Mouse (Mus musculus) testis, adult 2 months (tissue): Measurements from ENCODE around the gene Ncapd2. TPM values are rescaled to one million over a fixed set of nuclear protein-coding genes. Genes with fewer than 3 reads are reported as not detected.

Experiments
- H3K27ac ChIP-seq: fragments of 200-500 bp; 2 replicates; pipeline ENCODE4 v1.5.1; 2012; ENCODE audit warnings: low read depth, low read length; ENCODE audit not compliant: control insufficient read depth, insufficient read depth
- H3K27me3 ChIP-seq: fragments of 200-500 bp; 2 replicates; pipeline ENCODE4 v1.6.1; 2012; ENCODE audit warnings: mild to moderate bottlenecking, low read length, moderate library complexity; ENCODE audit not compliant: control insufficient read depth, insufficient read depth
- H3K36me3 ChIP-seq: fragments of 200-500 bp; 2 replicates; pipeline ENCODE4 v1.6.1; 2012; ENCODE audit warnings: mild to moderate bottlenecking, low read length; ENCODE audit not compliant: control insufficient read depth, insufficient read depth
- H3K4me1 ChIP-seq: fragments of 200-500 bp; 2 replicates; pipeline ENCODE4 v1.6.1; 2012; ENCODE audit warnings: low read length; ENCODE audit not compliant: control insufficient read depth, insufficient read depth
- H3K4me3 ChIP-seq: fragments of 200-500 bp; 2 replicates; pipeline ENCODE4 v1.5.1; 2012; ENCODE audit warnings: low read depth, mild to moderate bottlenecking, low read length, moderate library complexity, mixed read lengths; ENCODE audit not compliant: control insufficient read depth
- CTCF ChIP-seq: fragments of 200-500 bp; IDR thresholded peaks from 2 replicates; pipeline ENCODE4 v1.5.1; 2012; ENCODE audit warnings: low read depth, mild to moderate bottlenecking, inconsistent platforms, low read length, moderate library complexity; ENCODE audit not compliant: control insufficient read depth, insufficient read depth, insufficient replicate concordance
- POLR2A ChIP-seq: fragments of 200-500 bp; IDR thresholded peaks from 2 replicates; pipeline ENCODE4 v1.6.1; 2012; ENCODE audit warnings: low read depth, mild to moderate bottlenecking, inconsistent platforms, low read length, moderate library complexity; ENCODE audit not compliant: control insufficient read depth
- polyA plus RNA-seq: library from polyadenylated mRNA; depleted of rRNA; stranded (reverse); fragments of >200 nt; gene quantifications from 2 replicates; pipeline ENCODE4 v1.2.3, GENCODE M21; 2012

Gene Ncapd2
- polyA plus RNA-seq, 1 experiment, result 100 TPM

DNA sequence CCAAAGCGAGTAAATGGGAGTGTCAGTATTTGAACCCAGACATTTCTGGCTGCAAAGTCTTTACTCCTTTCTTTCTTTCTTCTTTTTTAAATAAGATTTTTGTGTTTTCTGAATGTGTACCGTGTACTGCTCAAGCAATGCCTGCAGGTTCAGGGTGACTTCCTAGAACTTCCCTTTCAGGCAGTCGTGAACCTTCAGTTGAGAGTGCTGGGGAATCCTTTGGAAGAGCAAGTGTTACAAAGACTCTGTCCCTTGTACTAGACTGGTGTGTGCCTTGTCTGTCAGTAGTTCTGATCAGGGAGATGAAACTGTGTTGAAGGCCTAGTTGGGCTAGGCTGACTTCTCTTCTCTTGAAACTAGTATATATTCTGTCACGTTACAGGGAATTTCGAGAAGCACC, 1.3 kb upstream of the Ncapd2 start:
- Histone ChIP-seq H3K27ac (peak overlapping the region; percentile 97), H3K4me3 (peak overlapping the region; percentile 89), H3K27me3 (no peaks in the 10 kb centered on the region), H3K4me1 (no peaks in the 10 kb centered on the region), H3K36me3 (no peaks in the 10 kb centered on the region; the same call in 1 of the 2 replicates)
- no peak for TF ChIP-seq CTCF
- TF ChIP-seq POLR2A, result no peak

DNA sequence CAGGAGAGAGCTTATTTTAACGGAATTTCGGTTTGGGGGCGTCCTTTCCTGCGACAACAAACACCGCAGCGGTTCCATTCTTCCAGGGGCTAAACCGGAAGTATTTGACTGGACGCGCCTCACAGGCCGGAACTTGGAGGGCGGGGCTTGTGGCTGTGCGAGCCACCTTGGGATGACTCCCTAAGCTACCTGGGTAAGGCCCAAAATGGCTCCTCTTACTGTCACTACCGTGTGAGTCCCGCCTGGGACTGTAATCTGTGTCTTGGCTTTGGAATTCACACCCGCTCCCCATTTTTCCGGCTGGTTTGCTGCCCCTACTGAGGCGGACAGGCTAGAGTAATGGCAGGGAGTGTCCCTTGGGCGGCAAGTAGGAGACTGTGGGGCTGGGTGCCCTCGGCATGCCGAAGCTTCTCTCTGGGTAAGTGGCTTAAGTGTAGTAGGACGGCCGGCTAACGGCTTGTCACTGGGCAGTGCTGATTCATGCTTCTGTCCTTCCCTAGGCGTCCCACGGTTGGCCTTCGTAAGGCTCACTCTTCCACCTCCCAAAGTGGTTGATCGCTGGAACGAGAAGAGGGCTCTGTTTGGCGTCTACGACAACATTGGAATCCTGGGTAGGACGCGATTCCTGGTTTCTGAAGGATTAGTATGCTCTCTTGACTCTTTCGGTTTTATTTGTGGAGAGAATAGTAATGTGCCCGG, 664 bp upstream of the Ncapd2 start:
- TF ChIP-seq POLR2A (peak; percentile 4; the same call in 1 of the 2 replicates), CTCF (no peak)
- Histone ChIP-seq H3K36me3 (peaks cover under 1% of the 10 kb centered on the region), H3K27me3 (no peaks in the 10 kb centered on the region), H3K4me1 (no peaks in the 10 kb centered on the region), H3K27ac (peak overlapping the region; percentile 97), H3K4me3 (peak overlapping the region; percentile 89)

- H3K36me3 ChIP-seq, result peaks cover 1% of the 10 kb centered on the region
- H3K4me3 ChIP-seq, result peak overlapping the region; percentile 89
- peak overlapping the region; percentile 84; the same call in 1 of the 2 replicates for H3K27ac ChIP-seq
- H3K4me1 ChIP-seq, result no peaks in the 10 kb centered on the region
- no peaks in the 10 kb centered on the region for H3K27me3 ChIP-seq
- no peak for TF ChIP-seq POLR2A
- TF ChIP-seq CTCF, result no peak
Observed at GRCm38 (mm10) chr6:125190816-125191215, 685 bp downstream of the Ncapd2 start.

DNA sequence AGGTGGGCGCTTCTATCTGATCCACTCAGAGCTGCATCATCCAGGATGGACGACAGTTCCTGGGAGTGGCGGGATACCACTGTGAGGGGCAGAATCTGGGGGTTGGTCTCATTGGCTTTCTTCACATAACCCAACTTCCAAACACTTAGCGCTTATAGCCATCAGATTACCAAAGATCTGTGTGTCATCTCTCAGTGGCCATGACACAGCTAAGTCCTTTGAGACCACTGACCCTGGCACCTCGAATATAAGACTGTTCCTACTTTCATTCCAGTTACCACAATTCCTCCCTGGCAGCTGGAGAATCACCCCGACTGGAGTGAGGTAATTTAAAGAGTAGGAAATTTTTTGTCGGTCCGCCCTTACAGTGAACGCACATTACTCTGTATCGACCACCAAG, 5.3 kb downstream of the Ncapd2 start:
- no peak for TF ChIP-seq POLR2A
- TF ChIP-seq CTCF, result no peak
- Histone ChIP-seq H3K4me3 (no peak overlapping the region), H3K4me1 (no peaks in the 10 kb centered on the region), H3K36me3 (peaks cover 4% of the 10 kb centered on the region), H3K27ac (no peak overlapping the region), H3K27me3 (no peaks in the 10 kb centered on the region)

DNA sequence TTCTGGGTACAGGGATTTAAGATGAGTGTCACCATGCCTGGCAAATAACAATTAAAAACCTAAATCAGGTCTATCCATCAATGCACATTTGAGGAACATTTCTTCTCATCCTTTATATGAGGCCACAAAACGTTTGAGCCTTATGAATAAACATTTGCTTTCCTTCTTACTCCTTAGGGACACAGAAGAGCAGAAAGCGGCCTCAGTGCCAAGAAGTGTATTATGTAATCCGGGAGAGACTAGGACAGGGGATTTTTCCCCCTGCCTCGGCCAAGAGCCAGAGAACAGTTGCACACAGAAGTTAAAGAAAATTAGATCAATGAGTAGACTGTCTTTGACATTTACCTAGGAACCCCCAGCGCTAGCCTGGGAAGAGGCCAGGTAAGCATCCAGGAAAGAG, 9.4 kb downstream of the Ncapd2 start:
- H3K4me3 ChIP-seq, result no peak overlapping the region
- no peaks in the 10 kb centered on the region for H3K4me1 ChIP-seq
- H3K36me3 ChIP-seq, result peaks cover 8% of the 10 kb centered on the region
- H3K27ac ChIP-seq, result no peak overlapping the region
- TF ChIP-seq CTCF, result no peak
- TF ChIP-seq POLR2A, result no peak
- no peaks in the 10 kb centered on the region for H3K27me3 ChIP-seq

- no peaks in the 10 kb centered on the region for H3K27me3 ChIP-seq
- TF ChIP-seq POLR2A (no peak), CTCF (no peak)
- H3K4me3 ChIP-seq, result no peak overlapping the region
- H3K27ac ChIP-seq, result no peak overlapping the region
- H3K36me3 ChIP-seq, result peaks cover 7% of the 10 kb centered on the region
- no peaks in the 10 kb centered on the region for H3K4me1 ChIP-seq
Observed at GRCm38 (mm10) chr6:125179601-125180000, 11.9 kb downstream of the Ncapd2 start.

- H3K4me3 ChIP-seq, result no peak overlapping the region
- H3K36me3 ChIP-seq, result peaks cover 11% of the 10 kb centered on the region
- peak overlapping the region; percentile 20; the same call in 1 of the 2 replicates for H3K27ac ChIP-seq
- no peaks in the 10 kb centered on the region for H3K27me3 ChIP-seq
- TF ChIP-seq POLR2A (no peak), CTCF (no peak)
- H3K4me1 ChIP-seq, result no peaks in the 10 kb centered on the region
Observed at GRCm38 (mm10) chr6:125175469-125175868, 16.0 kb downstream of the Ncapd2 start.

- Histone ChIP-seq H3K27ac (no peak overlapping the region), H3K4me3 (no peak overlapping the region), H3K4me1 (no peaks in the 10 kb centered on the region), H3K27me3 (no peaks in the 10 kb centered on the region), H3K36me3 (peaks cover 10% of the 10 kb centered on the region)
- no peak for TF ChIP-seq CTCF
- no peak for TF ChIP-seq POLR2A
Observed at GRCm38 (mm10) chr6:125173256-125173655, 18.2 kb downstream of the Ncapd2 start.
